Mouse (Mus musculus) myocyte (in vitro differentiated cells): ENCODE data around the gene Sh3d19.

ENCODE experiments used
- CEBPB ChIP-seq: IDR thresholded peaks from 2 replicates; pipeline ENCODE4 v1.6.1; 2011; ENCODE audit warnings: mild to moderate bottlenecking, moderate library complexity; ENCODE audit not compliant: poor library complexity, insufficient read depth, severe bottlenecking
- MAX ChIP-seq: IDR thresholded peaks from one replicate; pipeline ENCODE4 v1.6.1; 2011; ENCODE audit warnings: low read depth, mild to moderate bottlenecking, control low read depth
- MYOD1 ChIP-seq, 3 experiments: IDR thresholded peaks; one replicate each; pipeline ENCODE4 v1.6.1; 2011; ENCODE audit warnings: control low read depth in 2 of 3, low read depth in 2 of 3, mild to moderate bottlenecking in 2 of 3, moderate library complexity in 1 of 3; ENCODE audit not compliant: insufficient read length in 2 of 3, control insufficient read depth in 1 of 3
- POLR2A ChIP-seq: IDR thresholded peaks from one replicate; pipeline ENCODE4 v1.6.1; 2011; ENCODE audit warnings: low read depth, mild to moderate bottlenecking, control low read depth, moderate library complexity; ENCODE audit not compliant: insufficient read length
- POLR2AphosphoS2 ChIP-seq: IDR thresholded peaks from one replicate; pipeline ENCODE4 v1.6.1; 2011; ENCODE audit warnings: low read depth, control low read depth; ENCODE audit not compliant: insufficient read length
- SRF ChIP-seq: IDR thresholded peaks from one replicate; pipeline ENCODE4 v1.6.1; 2011; ENCODE audit warnings: low read depth; ENCODE audit not compliant: control insufficient read depth, insufficient read length
- USF1 ChIP-seq: IDR thresholded peaks from one replicate; pipeline ENCODE4 v1.6.1; 2011; ENCODE audit warnings: low read depth, mild to moderate bottlenecking, control low read depth, moderate library complexity

GRCm38 (mm10) chr3:86057436-86058095, 86.7 kb downstream of the Sh3d19 start:
- TF ChIP-seq POLR2A (no peak), MYOD1 (IDR thresholded peaks at IDR 0.05; ENCODE audit: control insufficient read depth in 1 of 3, insufficient read length in 2 of 3, low read depth in 2 of 3) (no peak), POLR2AphosphoS2 (no peak), USF1 (no peak), CEBPB (no peak), SRF (no peak), MAX (no peak)
